Comparison of ENCODE assay signal across 20 mouse cellular contexts in the genomic region with DNA sequence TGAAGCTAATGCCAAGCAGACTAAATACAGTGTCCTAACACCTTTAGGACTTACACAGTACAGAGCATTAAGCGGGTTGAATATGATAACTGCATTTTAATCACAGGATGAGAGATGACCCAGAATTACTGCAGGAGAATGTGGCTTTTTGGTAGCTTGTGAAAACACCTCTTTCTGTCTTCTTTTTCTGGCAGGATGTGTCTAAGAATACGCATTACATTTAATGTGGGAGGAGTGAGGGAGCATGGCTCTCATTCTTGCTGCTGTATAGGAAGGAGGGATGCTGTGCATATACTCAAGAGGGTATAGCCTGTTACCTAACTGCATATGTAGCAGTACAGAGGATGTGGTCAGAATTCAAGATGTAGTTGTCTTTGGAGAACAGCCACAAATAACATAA. TPM values are rescaled to one million over a fixed set of nuclear protein-coding genes. Genes with fewer than 3 reads are reported as not detected.
DNase-seq lines count a peak whose midpoint lies in the region; TF ChIP-seq lines count a peak whose summit lies in the region.
"Had no signal": no experiment of that assay in that cellular context is flagged by ENCODE, and none has a peak within 500 bp of the region (broad histone marks: within the 10 kb centered on the region; RNA-seq: fewer than 3 reads in every experiment).

No protein-coding gene starts in this region.

- TF ChIP-seq POLR2A in cortical plate, adult 2 months (IDR thresholded peaks at IDR 0.05; ENCODE audit: extremely low read depth, insufficient read depth, low read length), result no peak
- TF ChIP-seq POLR2A in kidney, adult 2 months (IDR thresholded peaks at IDR 0.05; ENCODE audit: low read depth, low read length), result no peak

- no peak for TF ChIP-seq CTCF in left cerebral cortex, adult 2 months (IDR thresholded peaks at IDR 0.05)
- no peak for TF ChIP-seq CTCF in cortical plate, adult 2 months (IDR thresholded peaks at IDR 0.05; ENCODE audit: extremely low read depth, insufficient read depth, low read length)
- TF ChIP-seq CTCF in kidney, adult 2 months (conservative IDR thresholded peaks at IDR 0.05; ENCODE audit: insufficient read depth, insufficient read length, low read depth, low read length), result no peak

- H3K36me3 ChIP-seq in kidney, adult 2 months (ENCODE audit: control insufficient read depth, insufficient read depth, low read length), result no peaks in the 10 kb centered on the region
- H3K36me3 ChIP-seq: embryonic facial prominence, embryonic 10.5 days; forebrain, embryonic 15.5 days; heart, embryonic 13.5 days; hindbrain, embryonic 15.5 days had no signal

- peaks cover 6% of the 10 kb centered on the region for H3K4me1 ChIP-seq in cortical plate, adult 2 months (ENCODE audit: control insufficient read depth, insufficient read depth, low read length)
- H3K4me1 ChIP-seq in kidney, adult 2 months (ENCODE audit: control insufficient read depth, insufficient read depth, low read length), result peaks cover 9% of the 10 kb centered on the region; the same call in 1 of the 2 replicates
- H3K4me1 ChIP-seq: forebrain, embryonic 15.5 days; hindbrain, embryonic 15.5 days had no signal

- H3K27me3 ChIP-seq in kidney, adult 2 months (replicated peaks; ENCODE audit: control insufficient read depth, insufficient read depth, low read length), result no peaks in the 10 kb centered on the region; the same call in 1 of the 2 replicates
- H3K27me3 ChIP-seq: forebrain, embryonic 15.5 days; heart, embryonic 13.5 days; hindbrain, embryonic 15.5 days had no signal

- no peak overlapping the region for H3K4me3 ChIP-seq in left cerebral cortex, adult 2 months
- no peak overlapping the region for H3K4me3 ChIP-seq in cortical plate, adult 2 months (ENCODE audit: insufficient read depth, low read length)
- H3K4me3 ChIP-seq in kidney, adult 2 months (ENCODE audit: insufficient read depth, low read depth, low read length), result no peak overlapping the region
- H3K4me3 ChIP-seq: embryonic facial prominence, embryonic 10.5 days; forebrain, embryonic 15.5 days; heart, embryonic 13.5 days; hindbrain, embryonic 15.5 days had no signal

- WGBS in kidney, adult 2 months, result 89% methylated on average over 2 of the region's 2 CpGs

- peak overlapping the region; percentile 37 for H3K27ac ChIP-seq in left cerebral cortex, adult 2 months
- H3K27ac ChIP-seq in cortical plate, adult 2 months (ENCODE audit: insufficient read depth, low read length), result peak overlapping the region; percentile 74
- H3K27ac ChIP-seq in kidney, adult 2 months (ENCODE audit: insufficient read depth, low read depth, low read length), result no peak overlapping the region
- H3K27ac ChIP-seq: embryonic facial prominence, embryonic 10.5 days; forebrain, embryonic 15.5 days; heart, embryonic 13.5 days; hindbrain, embryonic 15.5 days had no signal

- intact Hi-C loops in left cerebral cortex, adult 2 months (cut with DNase I), result loop anchor here (1.0 to 5.0 kb wide), 2 partner anchors 16 to 71 kb away; no protein-coding TSS in a partner anchor

- peak; percentile 53 to 58 for DNase-seq in frontal cortex, adult 2 months (ENCODE audit: extremely low spot score in 1 of 2, low spot score in 1 of 2)
- no peak for DNase-seq in frontal cortex, postnatal 14 days (ENCODE audit: low spot score in 2 of 2)
- DNase-seq in left cerebral cortex, adult 2 months (ENCODE audit: extremely low spot score in 1 of 2, low spot score in 2 of 2), result no peak
- no peak for DNase-seq in left cerebral cortex, adult 8-10 months (ENCODE audit: low spot score in 2 of 2)
- DNase-seq in brain, adult 2 months (ENCODE audit: low read depth, low spot score), result peak; percentile 76
- DNase-seq in kidney, adult 2 months, result no peak
- no peak for DNase-seq in kidney, adult 8-10 months
- DNase-seq: adrenal gland, adult 2 months; adrenal gland, postnatal 36 days; cerebellum, adult 11 months; cerebellum, adult 8-10 months; cerebellum, postnatal 25 days; gastrocnemius, postnatal 25 days; heart, postnatal 36 days had no signal

RNA-seq across cellular contexts. Expression of a gene that starts 26.7 kb away (rescaled TPM):
- polyA plus RNA-seq in frontal cortex, adult 2 months (2012; rRNA removed), result 3.4 and 4.0 TPM in 2 replicates
- 10 to 100 TPM; 27.4 to 33.4 TPM for total RNA-seq in left cerebral cortex, adult 2 months (2021)
- total RNA-seq in left cerebral cortex, adult 8-10 months (2022), result 10 to 100 TPM; 19.7 to 23.3 (median 21.4) TPM
- 6.5 and 7.1 TPM in 2 replicates for polyA plus RNA-seq in cortical plate, adult 2 months (2012; rRNA removed)
- 1.8 and 2.1 TPM in 2 replicates for polyA plus RNA-seq in kidney, adult 2 months (2012; rRNA removed)
- total RNA-seq: granulocyte monocyte progenitor cell, adult 5-6 weeks had no signal
- polyA plus RNA-seq: adrenal gland, adult 2 months had no signal

RNA-seq across cellular contexts. Expression of a gene that starts 55.6 kb away (rescaled TPM):
- polyA plus RNA-seq in frontal cortex, adult 2 months (2012; rRNA removed), result 4.4 and 4.9 TPM in 2 replicates
- 1 to 10 TPM; 6.2 to 6.5 TPM for total RNA-seq in left cerebral cortex, adult 2 months (2021)
- total RNA-seq in left cerebral cortex, adult 8-10 months (2022), result 1 to 10 TPM; 5.9 to 7.3 (median 6.9) TPM
- 3.8 and 4.2 TPM in 2 replicates for polyA plus RNA-seq in cortical plate, adult 2 months (2012; rRNA removed)
- polyA plus RNA-seq in kidney, adult 2 months (2012; rRNA removed), result 3.5 and 4.3 TPM in 2 replicates

Comparison
In these comparisons a context has a peak if more than half of its experiments do, and no peak if none do; other contexts are left out.
1. DNase-seq: peak in frontal cortex, adult 2 months (2 of 2) and brain, adult 2 months (single experiment); none in frontal cortex, postnatal 14 days (0 of 2), left cerebral cortex, adult 2 months (0 of 2), left cerebral cortex, adult 8-10 months (0 of 2), kidney, adult 2 months (single experiment) and kidney, adult 8-10 months (0 of 2).